Mouse (Mus musculus): Measurements from ENCODE around the gene Trp73. TPM values are rescaled to one million over a fixed set of nuclear protein-coding genes. Genes with fewer than 3 reads are reported as not detected.

Trp73 gene
- polyA plus RNA-seq, 1 experiment from 2014 or later = 0.90 TPM

- WGBS = under 1% methylated on average over 44 of the region's 61 CpGs
- ATAC-seq = peak; percentile 48; the same call in 1 of the 2 replicates
- Histone ChIP-seq H3K4me3 (ENCODE audit: low read depth, low read length) (peak within 1 kb of the TSS; percentile 49), H3K4me2 (ENCODE audit: low read length) (peak within 1 kb of the TSS; percentile 95), H3K27ac (ENCODE audit: low read length) (no peak within 1 kb of the TSS), H3K9ac (ENCODE audit: low read depth, low read length) (peak within 1 kb of the TSS; percentile 58), H3K36me3 (ENCODE audit: control insufficient read depth, insufficient read depth, low read length) (no peaks in the 10 kb centered on the region), H3K27me3 (ENCODE audit: control insufficient read depth, insufficient read depth, low read depth, low read length) (peaks cover 36% of the 10 kb centered on the region), H3K4me1 (ENCODE audit: control insufficient read depth, insufficient read depth, low read length) (peaks cover 14% of the 10 kb centered on the region), H3K9me3 (replicated peaks; ENCODE audit: control insufficient read depth, low read length, poor library complexity, severe bottlenecking) (no peaks in the 10 kb centered on the region)
Observed at GRCm38 (mm10) chr4:154170506-154171150, 30.6 kb upstream of the Trp73 start, which contains the start of gene Megf6. Gene Megf6 (plus strand): TSS chr4:154170730.

- no peak overlapping the region for H3K27ac ChIP-seq (ENCODE audit: low read length)
- 2% methylated on average over 15 of the region's 15 CpGs for WGBS
- H3K4me3 ChIP-seq (ENCODE audit: low read depth, low read length) = peak overlapping the region; percentile 49
- ATAC-seq = no peak
- peaks cover 14% of the 10 kb centered on the region for H3K4me1 ChIP-seq (ENCODE audit: control insufficient read depth, insufficient read depth, low read length)
- H3K27me3 ChIP-seq (ENCODE audit: control insufficient read depth, insufficient read depth, low read depth, low read length) = peaks cover 36% of the 10 kb centered on the region
- no peaks in the 10 kb centered on the region for H3K36me3 ChIP-seq (ENCODE audit: control insufficient read depth, insufficient read depth, low read length)
- H3K9ac ChIP-seq (ENCODE audit: low read depth, low read length) = no peak overlapping the region
- H3K4me2 ChIP-seq (ENCODE audit: low read length) = peak overlapping the region; percentile 95
- H3K9me3 ChIP-seq (replicated peaks; ENCODE audit: control insufficient read depth, low read length, poor library complexity, severe bottlenecking) = no peaks in the 10 kb centered on the region
Observed at GRCm38 (mm10) chr4:154170021-154170420, 30.0 kb upstream of the Trp73 start.

- Histone ChIP-seq H3K27ac (ENCODE audit: low read length) (no peak overlapping the region), H3K9me3 (replicated peaks; ENCODE audit: control insufficient read depth, low read length, poor library complexity, severe bottlenecking) (no peaks in the 10 kb centered on the region), H3K9ac (ENCODE audit: low read depth, low read length) (no peak overlapping the region), H3K4me3 (ENCODE audit: low read depth, low read length) (no peak overlapping the region), H3K4me1 (ENCODE audit: control insufficient read depth, insufficient read depth, low read length) (peaks cover 14% of the 10 kb centered on the region), H3K4me2 (ENCODE audit: low read length) (no peak overlapping the region), H3K27me3 (ENCODE audit: control insufficient read depth, insufficient read depth, low read depth, low read length) (peaks cover 29% of the 10 kb centered on the region), H3K36me3 (ENCODE audit: control insufficient read depth, insufficient read depth, low read length) (no peaks in the 10 kb centered on the region)
- WGBS = 29% methylated on average over 5 of the region's 5 CpGs
- ATAC-seq = no peak
Observed at GRCm38 (mm10) chr4:154167053-154167452, 27.0 kb upstream of the Trp73 start.

- ATAC-seq = no peak
- 11% methylated on average over 7 of the region's 7 CpGs for WGBS
- Histone ChIP-seq H3K27me3 (ENCODE audit: control insufficient read depth, insufficient read depth, low read depth, low read length) (no peaks in the 10 kb centered on the region), H3K9me3 (replicated peaks; ENCODE audit: control insufficient read depth, low read length, poor library complexity, severe bottlenecking) (no peaks in the 10 kb centered on the region), H3K4me2 (ENCODE audit: low read length) (no peak overlapping the region), H3K4me3 (ENCODE audit: low read depth, low read length) (no peak overlapping the region), H3K27ac (ENCODE audit: low read length) (no peak overlapping the region), H3K9ac (ENCODE audit: low read depth, low read length) (no peak overlapping the region), H3K4me1 (ENCODE audit: control insufficient read depth, insufficient read depth, low read length) (peaks cover 19% of the 10 kb centered on the region), H3K36me3 (ENCODE audit: control insufficient read depth, insufficient read depth, low read length) (no peaks in the 10 kb centered on the region)
Observed at GRCm38 (mm10) chr4:154163296-154163695, 23.3 kb upstream of the Trp73 start.

GRCm38 (mm10) chr4:154160538-154161390, 20.8 kb upstream of the Trp73 start, which contains the start of gene Tprgl:
Gene Tprgl (minus strand): TSS chr4:154160666.
- no peaks in the 10 kb centered on the region for H3K9me3 ChIP-seq (replicated peaks; ENCODE audit: control insufficient read depth, low read length, poor library complexity, severe bottlenecking)
- peak within 1 kb of the TSS; percentile 90 for H3K4me3 ChIP-seq (ENCODE audit: low read depth, low read length)
- H3K4me2 ChIP-seq (ENCODE audit: low read length) = peak within 1 kb of the TSS; percentile 73
- WGBS = under 1% methylated on average over 66 of the region's 75 CpGs
- peaks cover 15% of the 10 kb centered on the region; the same call in 1 of the 2 replicates for H3K36me3 ChIP-seq (ENCODE audit: control insufficient read depth, insufficient read depth, low read length)
- H3K4me1 ChIP-seq (ENCODE audit: control insufficient read depth, insufficient read depth, low read length) = peaks cover 19% of the 10 kb centered on the region
- no peaks in the 10 kb centered on the region for H3K27me3 ChIP-seq (ENCODE audit: control insufficient read depth, insufficient read depth, low read depth, low read length)
- peak; percentile 97 for ATAC-seq
- H3K9ac ChIP-seq (ENCODE audit: low read depth, low read length) = peak within 1 kb of the TSS; percentile 86
- H3K27ac ChIP-seq (ENCODE audit: low read length) = peak within 1 kb of the TSS; percentile 76

- 1% methylated on average over 42 of the region's 47 CpGs for WGBS
- Histone ChIP-seq H3K9me3 (replicated peaks; ENCODE audit: control insufficient read depth, low read length, poor library complexity, severe bottlenecking) (no peaks in the 10 kb centered on the region), H3K27ac (ENCODE audit: low read length) (peak overlapping the region; percentile 76), H3K9ac (ENCODE audit: low read depth, low read length) (peak overlapping the region; percentile 86), H3K36me3 (ENCODE audit: control insufficient read depth, insufficient read depth, low read length) (peaks cover 15% of the 10 kb centered on the region; the same call in 1 of the 2 replicates), H3K27me3 (ENCODE audit: control insufficient read depth, insufficient read depth, low read depth, low read length) (no peaks in the 10 kb centered on the region), H3K4me2 (ENCODE audit: low read length) (peak overlapping the region; percentile 73), H3K4me3 (ENCODE audit: low read depth, low read length) (peak overlapping the region; percentile 90), H3K4me1 (ENCODE audit: control insufficient read depth, insufficient read depth, low read length) (peaks cover 19% of the 10 kb centered on the region)
- ATAC-seq = peak; percentile 55
Observed at GRCm38 (mm10) chr4:154159961-154160537, 20.0 kb upstream of the Trp73 start.

- no peak for ATAC-seq
- WGBS = 15% methylated on average over 6 of the region's 6 CpGs
- Histone ChIP-seq H3K4me3 (ENCODE audit: low read depth, low read length) (no peak overlapping the region), H3K27ac (ENCODE audit: low read length) (no peak overlapping the region), H3K27me3 (ENCODE audit: control insufficient read depth, insufficient read depth, low read depth, low read length) (no peaks in the 10 kb centered on the region), H3K4me1 (ENCODE audit: control insufficient read depth, insufficient read depth, low read length) (peaks cover 19% of the 10 kb centered on the region), H3K4me2 (ENCODE audit: low read length) (peak overlapping the region; percentile 73), H3K9ac (ENCODE audit: low read depth, low read length) (peak overlapping the region; percentile 86; the same call in 1 of the 2 replicates), H3K36me3 (ENCODE audit: control insufficient read depth, insufficient read depth, low read length) (peaks cover 17% of the 10 kb centered on the region; the same call in 1 of the 2 replicates), H3K9me3 (replicated peaks; ENCODE audit: control insufficient read depth, low read length, poor library complexity, severe bottlenecking) (no peaks in the 10 kb centered on the region)
Observed at GRCm38 (mm10) chr4:154159002-154159401, 19.0 kb upstream of the Trp73 start.

GRCm38 (mm10) chr4:154157970-154158662, 18.1 kb upstream of the Trp73 start:
- H3K9me3 ChIP-seq (replicated peaks; ENCODE audit: control insufficient read depth, low read length, poor library complexity, severe bottlenecking) = no peaks in the 10 kb centered on the region
- H3K4me1 ChIP-seq (ENCODE audit: control insufficient read depth, insufficient read depth, low read length) = peaks cover 19% of the 10 kb centered on the region
- no peak overlapping the region for H3K4me3 ChIP-seq (ENCODE audit: low read depth, low read length)
- peaks cover 20% of the 10 kb centered on the region; the same call in 1 of the 2 replicates for H3K36me3 ChIP-seq (ENCODE audit: control insufficient read depth, insufficient read depth, low read length)
- H3K9ac ChIP-seq (ENCODE audit: low read depth, low read length) = no peak overlapping the region
- no peak for ATAC-seq
- no peak overlapping the region for H3K4me2 ChIP-seq (ENCODE audit: low read length)
- 93% methylated on average over 14 of the region's 14 CpGs for WGBS
- no peak overlapping the region for H3K27ac ChIP-seq (ENCODE audit: low read length)
- no peaks in the 10 kb centered on the region for H3K27me3 ChIP-seq (ENCODE audit: control insufficient read depth, insufficient read depth, low read depth, low read length)
